Mouse (Mus musculus) neural tube, embryonic 12.5 days (tissue): Measurements from ENCODE around the gene Sdhb. TPM values are rescaled to one million over a fixed set of nuclear protein-coding genes. Genes with fewer than 3 reads are reported as not detected.

ENCODE experiments used
- ATAC-seq: fragments of 200-750 bp; cut with Nextera tagmentation; 2 replicates; pipeline ENCODE4 v1.8.0; 2017; ENCODE audit warnings: low read depth, mild to moderate bottlenecking, moderate TSS enrichment, moderate library complexity; ENCODE audit not compliant: low FRiP score
- H3K27ac ChIP-seq: fragments of 300-500 bp; sonication (generic); 2 replicates; pipeline ENCODE4 v1.5.1; 2016
- H3K27me3 ChIP-seq: fragments of 300-500 bp; sonication (generic); replicated peaks from 2 replicates; pipeline ENCODE4 v1.6.1; 2016; ENCODE audit warnings: mild to moderate bottlenecking
- H3K36me3 ChIP-seq: fragments of 300-500 bp; sonication (generic); 2 replicates; pipeline ENCODE4 v1.6.1; 2016; ENCODE audit warnings: mild to moderate bottlenecking
- H3K4me1 ChIP-seq: fragments of 300-500 bp; sonication (generic); 2 replicates; pipeline ENCODE4 v1.6.1; 2016
- H3K4me2 ChIP-seq: fragments of 300-500 bp; sonication (generic); replicated peaks from 2 replicates; pipeline ENCODE4 v1.6.1; 2016; ENCODE audit warnings: mild to moderate bottlenecking
- H3K4me3 ChIP-seq: fragments of 300-500 bp; sonication (generic); 2 replicates; pipeline ENCODE4 v1.5.1; 2016
- H3K9ac ChIP-seq: fragments of 300-500 bp; sonication (generic); 2 replicates; pipeline ENCODE4 v1.6.1; 2016; ENCODE audit warnings: mild to moderate bottlenecking
- H3K9me3 ChIP-seq: fragments of 300-500 bp; sonication (generic); 2 replicates; pipeline ENCODE4 v1.6.1; 2016; ENCODE audit warnings: mild to moderate bottlenecking
- WGBS: fragments of 180-500 bp; shearing (Covaris S2); methylation state at CpG from one replicate; pipeline ENCODE4 v1.1.7; 2016; 5-methylcytosine and 5-hydroxymethylcytosine counted together
- polyA plus RNA-seq: library from polyadenylated mRNA; unstranded; fragments of >200 nt; fragmentation: Nextera tagmentation; extraction: Ambion mirVana; gene quantifications from 2 replicates; pipeline ENCODE4 v1.2.1, GENCODE M21; 2016

The Sdhb gene
- polyA plus RNA-seq, 1 experiment from 2014 or later = 403 TPM

DNA sequence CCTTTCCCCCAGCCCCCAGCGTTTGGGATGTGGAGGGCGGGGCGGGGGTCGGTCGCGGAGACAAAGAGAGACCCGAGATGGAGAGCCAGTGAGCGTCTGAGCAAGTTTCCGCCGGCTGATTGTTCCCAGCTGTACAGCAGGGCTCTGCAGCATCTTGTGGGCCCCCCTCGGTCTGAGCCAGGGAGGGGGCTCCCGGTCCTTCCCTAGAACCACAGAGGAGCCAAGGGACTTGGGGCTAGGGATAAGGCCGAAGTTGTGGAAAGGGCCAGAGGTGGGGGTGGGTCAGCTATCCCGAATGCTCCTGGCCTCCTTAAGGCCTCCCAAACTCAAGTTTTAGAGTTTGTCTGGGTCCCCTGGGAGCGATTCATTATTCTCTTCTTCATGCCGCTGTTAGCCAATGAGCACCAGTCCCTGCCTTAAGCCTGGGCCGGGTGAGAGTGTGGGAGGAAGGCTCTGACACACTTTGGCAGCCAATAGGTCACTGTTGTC is 50.0 kb downstream of the Sdhb start:
- Histone ChIP-seq H3K9me3 (peaks cover 7% of the 10 kb centered on the region; the same call in 1 of the 2 replicates), H3K4me1 (peaks cover 31% of the 10 kb centered on the region), H3K4me2 (peak overlapping the region; percentile 83), H3K36me3 (peaks cover 55% of the 10 kb centered on the region), H3K27me3 (no peaks in the 10 kb centered on the region), H3K9ac (peak overlapping the region; percentile 80), H3K27ac (no peak overlapping the region), H3K4me3 (peak overlapping the region; percentile 66)
- peak; percentile 51 for ATAC-seq
- under 1% methylated on average over 17 of the region's 17 CpGs for WGBS

- peak; percentile 18; the same call in 1 of the 2 replicates for ATAC-seq
- no peaks in the 10 kb centered on the region for H3K27me3 ChIP-seq
These were observed 50.7 kb downstream of the Sdhb start for GRCm38 (mm10) chr4:141011556-141012328.

DNA sequence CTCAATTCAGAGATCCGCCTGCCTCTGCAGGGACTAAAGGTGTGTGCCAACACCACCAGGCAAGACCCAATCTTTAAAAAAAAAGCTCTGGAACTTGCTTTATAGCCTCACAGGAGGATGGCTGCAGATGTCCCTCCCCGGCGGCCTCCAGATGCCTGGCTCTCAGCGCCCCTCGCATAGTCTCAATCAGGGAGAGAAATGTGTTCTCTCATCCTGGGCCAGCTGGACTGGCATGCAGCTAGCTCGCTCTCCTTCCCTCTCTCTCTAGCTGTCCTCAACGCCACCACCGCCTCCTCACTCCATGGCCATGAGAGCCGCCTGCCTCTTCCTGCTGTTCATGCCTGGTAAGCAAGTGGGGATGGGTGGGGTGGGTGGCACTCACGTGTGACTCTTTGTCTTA is 51.6 kb downstream of the Sdhb start:
- H3K9ac ChIP-seq = peak overlapping the region; percentile 80; the same call in 1 of the 2 replicates
- H3K9me3 ChIP-seq = no peaks in the 10 kb centered on the region
- WGBS = 72% methylated on average over 10 of the region's 10 CpGs
- no peaks in the 10 kb centered on the region for H3K27me3 ChIP-seq
- H3K4me1 ChIP-seq = peaks cover 31% of the 10 kb centered on the region
- no peak overlapping the region for H3K4me3 ChIP-seq
- peak overlapping the region; percentile 22; the same call in 1 of the 2 replicates for H3K27ac ChIP-seq
- no peak for ATAC-seq
- H3K36me3 ChIP-seq = peaks cover 57% of the 10 kb centered on the region
- H3K4me2 ChIP-seq = peak overlapping the region; percentile 83

More at GRCm38 (mm10) chr4:141011556-141012328, 50.7 kb downstream of the Sdhb start:
- Histone ChIP-seq H3K4me2 (peak overlapping the region; percentile 83), H3K36me3 (peaks cover 55% of the 10 kb centered on the region), H3K4me3 (peak overlapping the region; percentile 66), H3K9me3 (peaks cover 4% of the 10 kb centered on the region; the same call in 1 of the 2 replicates), H3K4me1 (peaks cover 31% of the 10 kb centered on the region), H3K27ac (peak overlapping the region; percentile 22; the same call in 1 of the 2 replicates), H3K9ac (peak overlapping the region; percentile 80)
- 53% methylated on average over 14 of the region's 14 CpGs for WGBS

DNA sequence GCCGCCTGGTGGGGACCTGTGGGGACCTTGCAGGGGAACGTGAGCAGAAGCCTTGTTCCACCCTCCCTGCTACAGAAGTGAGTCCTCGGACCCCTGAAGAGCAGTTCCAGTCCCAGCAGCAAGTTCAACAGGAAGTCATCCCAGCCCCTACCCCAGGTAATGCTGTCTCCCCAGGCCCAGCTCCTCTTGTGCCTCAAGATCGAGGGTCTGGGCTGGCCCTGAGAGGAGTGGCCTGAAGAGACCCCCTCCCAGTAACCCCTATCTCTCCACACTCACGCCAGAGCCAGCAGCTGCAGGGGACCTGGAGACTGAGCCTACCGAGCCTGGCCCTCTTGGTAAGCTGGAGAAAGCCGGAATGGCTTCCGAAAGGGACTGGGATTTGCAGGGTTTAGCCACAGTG is 53.1 kb downstream of the Sdhb start:
- WGBS = 80% methylated on average over 8 of the region's 8 CpGs
- Histone ChIP-seq H3K27me3 (no peaks in the 10 kb centered on the region), H3K27ac (no peak overlapping the region), H3K4me1 (peaks cover 38% of the 10 kb centered on the region), H3K9ac (no peak overlapping the region), H3K4me3 (no peak overlapping the region), H3K9me3 (no peaks in the 10 kb centered on the region), H3K4me2 (no peak overlapping the region), H3K36me3 (peaks cover 63% of the 10 kb centered on the region)
- no peak for ATAC-seq

GRCm38 (mm10) chr4:141014856-141015255 is 53.9 kb downstream of the Sdhb start:
- H3K27me3 ChIP-seq = no peaks in the 10 kb centered on the region
- H3K9ac ChIP-seq = 0 out of 2 replicates have a peak overlapping the region, but pooled peaks have one; percentile 3
- H3K36me3 ChIP-seq = peaks cover 71% of the 10 kb centered on the region
- peaks cover 45% of the 10 kb centered on the region for H3K4me1 ChIP-seq
- no peak for ATAC-seq
- H3K4me2 ChIP-seq = no peak overlapping the region
- no peaks in the 10 kb centered on the region for H3K9me3 ChIP-seq
- H3K4me3 ChIP-seq = no peak overlapping the region
- H3K27ac ChIP-seq = no peak overlapping the region
- WGBS = 88% methylated on average over 11 of the region's 11 CpGs

DNA sequence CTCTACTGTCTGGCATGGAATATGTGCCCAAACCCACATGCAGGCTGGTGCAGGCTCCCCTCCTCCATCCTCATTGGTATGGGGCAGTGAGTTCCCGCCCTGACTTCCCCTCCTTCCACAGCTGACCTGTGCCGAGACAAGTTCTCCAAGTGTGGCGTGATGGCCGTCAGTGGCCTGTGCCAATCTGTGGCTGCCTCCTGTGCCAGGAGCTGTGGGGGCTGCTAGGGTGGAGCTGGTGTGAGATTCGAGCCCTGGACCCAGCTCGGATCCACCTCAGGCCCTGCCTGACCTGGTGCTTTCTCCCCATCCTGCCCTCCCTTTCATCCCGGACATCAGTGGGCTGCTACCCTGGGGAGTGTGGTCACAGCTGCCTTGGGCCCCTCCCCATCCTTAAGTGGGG is 54.4 kb downstream of the Sdhb start:
- Histone ChIP-seq H3K4me2 (no peak overlapping the region), H3K9me3 (no peaks in the 10 kb centered on the region), H3K27me3 (no peaks in the 10 kb centered on the region), H3K4me3 (no peak overlapping the region), H3K4me1 (peaks cover 45% of the 10 kb centered on the region), H3K36me3 (peaks cover 73% of the 10 kb centered on the region), H3K9ac (0 out of 2 replicates have a peak overlapping the region, but pooled peaks have one; percentile 3), H3K27ac (no peak overlapping the region)
- ATAC-seq = no peak
- 86% methylated on average over 7 of the region's 7 CpGs for WGBS

- WGBS = 93% methylated on average over 9 of the region's 9 CpGs
- no peak overlapping the region for H3K4me3 ChIP-seq
- no peak overlapping the region for H3K9ac ChIP-seq
- peaks cover 73% of the 10 kb centered on the region for H3K36me3 ChIP-seq
- no peaks in the 10 kb centered on the region for H3K9me3 ChIP-seq
- H3K27me3 ChIP-seq = no peaks in the 10 kb centered on the region
- peaks cover 51% of the 10 kb centered on the region for H3K4me1 ChIP-seq
- no peak overlapping the region for H3K27ac ChIP-seq
- no peak overlapping the region for H3K4me2 ChIP-seq
- no peak for ATAC-seq
These were observed 55.3 kb downstream of the Sdhb start for GRCm38 (mm10) chr4:141016311-141016710.

- H3K27me3 ChIP-seq = no peaks in the 10 kb centered on the region
- WGBS = 86% methylated on average over 29 of the region's 29 CpGs
- peaks cover 78% of the 10 kb centered on the region for H3K36me3 ChIP-seq
- no peak overlapping the region for H3K27ac ChIP-seq
- no peak overlapping the region for H3K4me3 ChIP-seq
- H3K4me1 ChIP-seq = peaks cover 44% of the 10 kb centered on the region
- H3K4me2 ChIP-seq = no peak overlapping the region
- H3K9me3 ChIP-seq = no peaks in the 10 kb centered on the region
- ATAC-seq = no peak
- H3K9ac ChIP-seq = no peak overlapping the region
These were observed 56.8 kb downstream of the Sdhb start for GRCm38 (mm10) chr4:141017657-141018436.

DNA sequence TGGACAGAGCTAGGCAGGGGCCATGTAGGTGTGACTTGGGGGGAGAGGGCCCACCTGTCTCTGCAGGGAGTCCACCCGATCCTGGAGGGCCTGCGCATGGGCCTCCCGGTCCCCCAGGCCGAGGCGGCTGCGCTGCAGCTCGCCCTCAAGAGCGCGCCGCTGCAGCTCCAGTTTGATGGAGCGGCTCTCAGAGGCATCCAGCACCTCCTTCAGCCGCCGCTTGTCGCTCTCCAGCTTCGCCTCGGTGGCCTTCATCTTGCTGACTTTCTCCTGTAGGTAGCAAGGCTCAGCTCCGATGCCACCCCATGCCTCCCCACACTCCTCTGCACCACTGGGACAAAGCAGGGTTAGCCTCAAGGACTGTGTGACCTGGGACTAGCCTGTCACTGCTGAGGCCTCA is 59.2 kb downstream of the Sdhb start:
- H3K4me2 ChIP-seq = peak overlapping the region; percentile 10
- peak overlapping the region; percentile 10; the same call in 1 of the 2 replicates for H3K9ac ChIP-seq
- H3K27me3 ChIP-seq = no peaks in the 10 kb centered on the region
- peaks cover 36% of the 10 kb centered on the region for H3K4me1 ChIP-seq
- ATAC-seq = no peak
- H3K27ac ChIP-seq = peak overlapping the region; percentile 79
- WGBS = 91% methylated on average over 17 of the region's 17 CpGs
- no peaks in the 10 kb centered on the region for H3K9me3 ChIP-seq
- H3K4me3 ChIP-seq = no peak overlapping the region
- peaks cover 70% of the 10 kb centered on the region for H3K36me3 ChIP-seq

DNA sequence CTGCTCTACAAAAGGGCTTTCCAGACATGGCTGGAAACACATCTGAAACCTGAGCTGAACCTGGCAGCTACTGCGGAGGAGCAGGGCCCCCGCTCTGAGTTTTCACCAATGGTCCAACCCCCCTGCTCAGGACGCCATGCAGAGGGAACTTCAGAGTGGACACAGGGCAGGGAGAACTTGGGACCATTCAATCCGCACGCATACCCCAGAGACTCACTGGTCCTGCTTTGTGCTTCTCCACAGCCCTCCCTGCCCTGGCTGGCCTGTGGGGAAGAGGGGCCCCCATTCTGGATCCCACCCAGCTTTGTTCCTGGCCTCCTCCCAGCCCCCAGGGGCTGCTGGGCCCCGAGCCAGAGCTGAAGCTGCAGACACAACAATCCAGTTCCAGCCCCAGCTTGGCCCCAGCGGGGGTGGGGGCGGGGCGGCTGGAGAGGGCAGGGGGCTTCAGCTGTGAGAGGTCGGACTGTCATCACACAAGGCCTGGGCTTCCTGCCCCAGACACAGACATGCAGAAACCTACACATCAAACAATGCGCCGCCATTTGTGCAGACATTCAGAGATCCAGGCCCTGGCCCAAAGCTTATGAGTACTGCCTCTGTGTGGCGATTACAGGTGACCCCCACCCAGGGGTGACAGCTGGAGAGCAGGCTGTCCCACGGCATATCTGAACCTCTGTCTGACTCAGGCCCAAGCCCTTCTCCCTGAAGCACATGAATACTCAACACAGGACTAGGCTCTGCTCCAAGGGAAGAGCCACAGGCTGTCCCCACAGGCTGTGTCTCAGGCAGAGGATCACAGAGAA is 60.0 kb downstream of the Sdhb start:
- peak overlapping the region; percentile 10 for H3K4me2 ChIP-seq
- peak; percentile 70 for ATAC-seq
- peaks cover 70% of the 10 kb centered on the region for H3K36me3 ChIP-seq
- no peaks in the 10 kb centered on the region for H3K27me3 ChIP-seq
- H3K9ac ChIP-seq = peak overlapping the region; percentile 10
- H3K4me1 ChIP-seq = peaks cover 36% of the 10 kb centered on the region
- H3K4me3 ChIP-seq = no peak overlapping the region
- H3K27ac ChIP-seq = peak overlapping the region; percentile 79
- WGBS = 26% methylated on average over 14 of the region's 14 CpGs
- no peaks in the 10 kb centered on the region for H3K9me3 ChIP-seq

- H3K4me3 ChIP-seq = no peak overlapping the region
- H3K4me1 ChIP-seq = peaks cover 36% of the 10 kb centered on the region
- H3K9me3 ChIP-seq = no peaks in the 10 kb centered on the region
- no peak overlapping the region; the same call in 1 of the 2 replicates for H3K4me2 ChIP-seq
- H3K27ac ChIP-seq = peak overlapping the region; percentile 79
- 58% methylated on average over 11 of the region's 11 CpGs for WGBS
- no peaks in the 10 kb centered on the region for H3K27me3 ChIP-seq
- peaks cover 68% of the 10 kb centered on the region for H3K36me3 ChIP-seq
- peak overlapping the region; percentile 10; the same call in 1 of the 2 replicates for H3K9ac ChIP-seq
- peak; percentile 45 for ATAC-seq
These were observed 60.6 kb downstream of the Sdhb start for GRCm38 (mm10) chr4:141021614-141021929.
